23 mouse cellular contexts compared by ENCODE assay signal in the genomic region with DNA sequence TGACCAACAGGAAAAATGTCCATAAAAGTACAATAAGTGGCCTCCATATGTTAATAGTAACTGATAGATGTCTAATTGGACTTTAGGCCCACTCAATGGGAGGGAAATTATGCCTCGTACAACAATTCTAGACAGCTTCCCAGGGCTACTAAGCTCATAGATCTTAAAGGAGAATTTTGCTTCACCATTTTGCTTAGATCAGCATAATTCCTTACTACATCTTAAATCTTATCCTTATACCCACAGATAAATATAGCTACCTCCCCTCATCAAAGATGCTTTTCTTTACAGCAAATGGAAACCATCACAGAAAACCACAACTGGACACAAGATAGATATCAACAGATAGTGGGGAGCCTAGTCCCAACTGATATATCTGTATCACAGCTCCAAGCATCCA.
DNase-seq lines count a peak whose midpoint lies in the region; ATAC-seq and TF ChIP-seq lines count a peak whose summit lies in the region.
"Had no signal": no experiment of that assay in that cellular context is flagged by ENCODE, and none has a peak within 500 bp of the region (broad histone marks: within the 10 kb centered on the region; RNA-seq: fewer than 3 reads in every experiment).

No protein-coding gene starts in this region.

- no peaks in the 10 kb centered on the region for H3K36me3 ChIP-seq in CH12.LX (replicated peaks in 1 of 2; ENCODE audit: control insufficient read depth in 1 of 2, insufficient read depth in 1 of 2, low read length in 1 of 2)
- no peaks in the 10 kb centered on the region for H3K36me3 ChIP-seq in ES-E14 (ENCODE audit: control insufficient read depth, insufficient read depth, low read length, poor library complexity, severe bottlenecking)
- H3K36me3 ChIP-seq in MEL (ENCODE audit: control insufficient read depth in 1 of 2, insufficient read depth in 2 of 2, low read length in 2 of 2) = no peaks in the 10 kb centered on the region
- H3K36me3 ChIP-seq in hindbrain, postnatal 0 days (ENCODE audit: insufficient read depth, low read length) = no peaks in the 10 kb centered on the region
- H3K36me3 ChIP-seq: G1E had no signal

- TF ChIP-seq RAD21 in CH12.LX (IDR thresholded peaks at IDR 0.05; ENCODE audit: low read depth, low read length) (no peak), MEL (IDR thresholded peaks at IDR 0.05; ENCODE audit: low read depth, low read length) (no peak)

- no peaks in the 10 kb centered on the region for H3K9me3 ChIP-seq in CH12.LX (replicated peaks; ENCODE audit: low read length)
- H3K9me3 ChIP-seq in ES-E14 (ENCODE audit: control insufficient read depth, insufficient read depth, low read depth, low read length) = no peaks in the 10 kb centered on the region
- no peaks in the 10 kb centered on the region for H3K9me3 ChIP-seq in MEL (replicated peaks; ENCODE audit: insufficient read depth, low read length)
- H3K9me3 ChIP-seq in hindbrain, postnatal 0 days (ENCODE audit: low read length) = no peaks in the 10 kb centered on the region
- H3K9me3 ChIP-seq: G1E had no signal

- dilution Hi-C loops in CH12.LX (cut with MboI; ENCODE audit: extremely low pct_ligation_motif_present, extremely low pct_unique_long_range_greater_than_20kb, low sequenced_read_pairs) = no loop called here

- ATAC-seq in hindbrain, postnatal 0 days = no peak
- ATAC-seq: activated CD4-positive, CD25-positive, alpha-beta regulatory T cell, adult 4 months; CD4-positive, CD25-positive, alpha-beta regulatory T cell, adult 4 months; Patski had no signal

- no peak overlapping the region for H3K4me3 ChIP-seq in CH12.LX (replicated peaks in 1 of 3; ENCODE audit: low read depth in 2 of 3, low read length in 2 of 3, poor library complexity in 1 of 3)
- no peak overlapping the region for H3K4me3 ChIP-seq in ES-E14 (ENCODE audit: insufficient read depth in 1 of 2, low read depth in 1 of 2, low read length in 2 of 2, poor library complexity in 1 of 2, severe bottlenecking in 1 of 2)
- H3K4me3 ChIP-seq in MEL (ENCODE audit: control insufficient read depth in 1 of 2, insufficient read depth in 1 of 2, low read depth in 2 of 2, low read length in 2 of 2) = no peak overlapping the region
- H3K4me3 ChIP-seq in hindbrain, postnatal 0 days (ENCODE audit: low read length) = no peak overlapping the region

- no peak for DNase-seq in CH12.LX (ENCODE audit: extremely low read depth)
- DNase-seq in ES-E14 (ENCODE audit: low read depth, low spot score) = no peak
- DNase-seq in MEL (ENCODE audit: low read depth, low spot score) = no peak
- no peak for DNase-seq in B cell, adult 2 months
- no peak for DNase-seq in layer of hippocampus, adult 8-10 months (ENCODE audit: low spot score in 2 of 2)
- no peak for DNase-seq in hindbrain, postnatal 0 days (ENCODE audit: low spot score)
- DNase-seq: adrenal gland, adult 2 months; adrenal gland, adult 8-10 months; adrenal gland, postnatal 10 days; adrenal gland, postnatal 14 days; adrenal gland, postnatal 25 days; adrenal gland, postnatal 36 days; cerebellum, adult 11 months; cerebellum, adult 11-12 months; cerebellum, adult 18-20 months; cerebellum, adult 2 months; cerebellum, adult 8-10 months; cerebellum, adult 9-10 months; cerebellum, adult 9-11 months had no signal

- no peaks in the 10 kb centered on the region for H3K79me2 ChIP-seq in CH12.LX (replicated peaks; ENCODE audit: control insufficient read depth, extremely low read depth, insufficient read depth, poor library complexity, severe bottlenecking)
- no peaks in the 10 kb centered on the region for H3K79me2 ChIP-seq in MEL (ENCODE audit: control insufficient read depth, insufficient read depth, low read length, poor library complexity)

- H3K27me3 ChIP-seq in CH12.LX (replicated peaks) (no peaks in the 10 kb centered on the region), MEL (ENCODE audit: control insufficient read depth in 1 of 2, insufficient read depth in 2 of 2, low read length in 2 of 2) (no peaks in the 10 kb centered on the region)
- no peaks in the 10 kb centered on the region for H3K27me3 ChIP-seq in hindbrain, postnatal 0 days (ENCODE audit: insufficient read depth, low read length)

- TF ChIP-seq CTCF in CH12.LX (conservative IDR thresholded peaks at IDR 0.05 in 1 of 2, IDR thresholded peaks at IDR 0.05 in 1 of 2; ENCODE audit: low read depth in 2 of 2, low read length in 2 of 2) (no peak), MEL (IDR thresholded peaks at IDR 0.05 in 2 of 3, conservative IDR thresholded peaks at IDR 0.05 in 1 of 3; ENCODE audit: control insufficient read depth in 1 of 3, insufficient read depth in 1 of 3, low read depth in 2 of 3, low read length in 3 of 3, poor library complexity in 1 of 3, severe bottlenecking in 1 of 3) (no peak)
- no peak for TF ChIP-seq CTCF in hindbrain, postnatal 0 days (IDR thresholded peaks at IDR 0.05; ENCODE audit: low read depth)

- TF ChIP-seq EP300 in CH12.LX (IDR thresholded peaks at IDR 0.05; ENCODE audit: low read length) (no peak), MEL (IDR thresholded peaks at IDR 0.05; ENCODE audit: low read depth in 1 of 2, low read length in 2 of 2) (no peak)

- 88% methylated on average over 1 of the region's 1 CpGs for WGBS in hindbrain, postnatal 0 days

- H3K4me1 ChIP-seq in CH12.LX (ENCODE audit: control insufficient read depth in 1 of 2, insufficient read depth in 2 of 2) (no peaks in the 10 kb centered on the region), ES-E14 (ENCODE audit: control insufficient read depth in 2 of 2, insufficient read depth in 2 of 2, low read length in 2 of 2, poor library complexity in 1 of 2) (no peaks in the 10 kb centered on the region), MEL (ENCODE audit: control insufficient read depth in 1 of 2, insufficient read depth in 2 of 2, low read length in 2 of 2) (no peaks in the 10 kb centered on the region)
- no peaks in the 10 kb centered on the region for H3K4me1 ChIP-seq in hindbrain, postnatal 0 days (ENCODE audit: insufficient read depth, low read length)

- no peak for TF ChIP-seq POLR2A in CH12.LX (IDR thresholded peaks at IDR 0.05; ENCODE audit: low read depth, low read length)
- TF ChIP-seq POLR2A in MEL (IDR thresholded peaks at IDR 0.05; ENCODE audit: control insufficient read depth in 1 of 2, insufficient read depth in 1 of 2, low read depth in 1 of 2, low read length in 2 of 2, poor library complexity in 1 of 2) = no peak

- in situ Hi-C loops in CH12.LX (cut with MboI; ENCODE audit: low pct_ligation_motif_present, low pct_unique_long_range_greater_than_20kb, low sequenced_read_pairs) (no loop called here), ES-E14 (cut with MboI; ENCODE audit: low sequenced_read_pairs in 2 of 2, unreplicated experiment in 2 of 2) (no loop called here)

- H3K27ac ChIP-seq in CH12.LX (ENCODE audit: insufficient read depth, low read depth) = no peak overlapping the region
- no peak overlapping the region for H3K27ac ChIP-seq in ES-E14 (ENCODE audit: insufficient read depth, low read depth, low read length, poor library complexity, severe bottlenecking)
- no peak overlapping the region for H3K27ac ChIP-seq in MEL (ENCODE audit: control insufficient read depth, low read depth, low read length)
- no peak overlapping the region for H3K27ac ChIP-seq in hindbrain, postnatal 0 days

- no peak overlapping the region for H3K4me2 ChIP-seq in CH12.LX (ENCODE audit: insufficient read depth, low read depth, poor library complexity, severe bottlenecking)
- no peak overlapping the region for H3K4me2 ChIP-seq in hindbrain, postnatal 0 days (ENCODE audit: low read depth, low read length)

- H3K9ac ChIP-seq in CH12.LX (ENCODE audit: insufficient read depth, low read depth) = no peak overlapping the region
- no peak overlapping the region for H3K9ac ChIP-seq in ES-E14 (ENCODE audit: insufficient read depth, low read depth, low read length, poor library complexity, severe bottlenecking)
- H3K9ac ChIP-seq in MEL (ENCODE audit: control insufficient read depth, low read depth, low read length, poor library complexity, severe bottlenecking) = no peak overlapping the region
- H3K9ac ChIP-seq in hindbrain, postnatal 0 days (replicated peaks; ENCODE audit: low read length) = no peak overlapping the region

TF ChIP-seq in CH12.LX, 34 proteins besides CTCF, POLR2A, EP300 and RAD21:
- TF ChIP-seq MAFK (IDR thresholded peaks at IDR 0.05; ENCODE audit: insufficient replicate concordance, low read length) = peak; percentile 86
- no peak for TF ChIP-seq JUND (conservative IDR thresholded peaks at IDR 0.05; ENCODE audit: low read depth, low read length)
- no peak for TF ChIP-seq TBP (conservative IDR thresholded peaks at IDR 0.05; ENCODE audit: low read depth, low read length)

TF ChIP-seq in ES-E14, 5 proteins besides CTCF, POLR2A, EP300 and RAD21:
- TF ChIP-seq HCFC1 (IDR thresholded peaks at IDR 0.05; ENCODE audit: borderline replicate concordance, insufficient read depth, low read length) (no peak), MAFK (IDR thresholded peaks at IDR 0.05; ENCODE audit: insufficient read depth, low read depth, low read length) (peak; percentile 61; the same call in 1 of the 2 replicates)

TF ChIP-seq in MEL, 35 proteins besides CTCF, POLR2A, EP300 and RAD21:
- TF ChIP-seq ZC3H11A (IDR thresholded peaks at IDR 0.05; ENCODE audit: low read depth, low read length) = no peak
- TF ChIP-seq CHD2 (IDR thresholded peaks at IDR 0.05; ENCODE audit: low read length) = no peak
- TF ChIP-seq MAX (IDR thresholded peaks at IDR 0.05; ENCODE audit: low read length) = no peak
- peak; percentile 66 for TF ChIP-seq MAFK (IDR thresholded peaks at IDR 0.05; ENCODE audit: borderline replicate concordance, low read depth, low read length)
